Mouse (Mus musculus) neural tube, embryonic 13.5 days (tissue): ENCODE data around the gene Dennd6a. TPM values are rescaled to one million over a fixed set of nuclear protein-coding genes. Genes with fewer than 3 reads are reported as not detected.
"Not testable (repeated sequence)": the region's sequence is repeated elsewhere in the genome, so short reads cannot be mapped to it uniquely, and the experiment has no call there.

Experiments
- ATAC-seq: fragments of 200-750 bp; cut with Nextera tagmentation; 2 replicates; pipeline ENCODE4 v1.8.0; 2017; ENCODE audit warnings: low read depth, mild to moderate bottlenecking, moderate TSS enrichment, moderate library complexity
- H3K27ac ChIP-seq: fragments of 300-500 bp; sonication (generic); replicated peaks from 2 replicates; pipeline ENCODE4 v1.5.1; 2015; ENCODE audit warnings: moderate library complexity, mild to moderate bottlenecking, inconsistent platforms
- H3K27me3 ChIP-seq: fragments of 300-500 bp; sonication (generic); 2 replicates; pipeline ENCODE4 v1.6.1; 2015; ENCODE audit warnings: mild to moderate bottlenecking, inconsistent platforms
- H3K36me3 ChIP-seq: fragments of 300-500 bp; sonication (generic); 2 replicates; pipeline ENCODE4 v1.6.1; 2015; ENCODE audit warnings: mild to moderate bottlenecking, inconsistent platforms
- H3K4me1 ChIP-seq: fragments of 300-500 bp; sonication (generic); replicated peaks from 2 replicates; pipeline ENCODE4 v1.6.1; 2015; ENCODE audit warnings: inconsistent platforms
- H3K4me2 ChIP-seq: fragments of 300-500 bp; sonication (generic); 2 replicates; pipeline ENCODE4 v1.6.1; 2015; ENCODE audit warnings: inconsistent platforms, mild to moderate bottlenecking, moderate library complexity
- H3K4me3 ChIP-seq: fragments of 300-500 bp; sonication (generic); 2 replicates; pipeline ENCODE4 v1.5.1; 2015; ENCODE audit warnings: mild to moderate bottlenecking, inconsistent platforms
- H3K9ac ChIP-seq: fragments of 300-500 bp; sonication (generic); 2 replicates; pipeline ENCODE4 v1.6.1; 2015; ENCODE audit warnings: moderate library complexity, mild to moderate bottlenecking, inconsistent platforms
- H3K9me3 ChIP-seq: fragments of 300-500 bp; sonication (generic); 2 replicates; pipeline ENCODE4 v1.6.1; 2016; ENCODE audit warnings: inconsistent platforms
- WGBS: fragments of 180-500 bp; shearing (Covaris S2); methylation state at CpG from one replicate; pipeline ENCODE4 v1.1.7; 2015; 5-methylcytosine and 5-hydroxymethylcytosine counted together
- polyA plus RNA-seq: library from polyadenylated mRNA; unstranded; fragments of >200 nt; fragmentation: Nextera tagmentation; extraction: Ambion mirVana; gene quantifications from 2 replicates; pipeline ENCODE4 v1.2.1, GENCODE M21; 2015

Gene Dennd6a
- polyA plus RNA-seq, 1 experiment from 2014 or later = 19.5 TPM

DNA sequence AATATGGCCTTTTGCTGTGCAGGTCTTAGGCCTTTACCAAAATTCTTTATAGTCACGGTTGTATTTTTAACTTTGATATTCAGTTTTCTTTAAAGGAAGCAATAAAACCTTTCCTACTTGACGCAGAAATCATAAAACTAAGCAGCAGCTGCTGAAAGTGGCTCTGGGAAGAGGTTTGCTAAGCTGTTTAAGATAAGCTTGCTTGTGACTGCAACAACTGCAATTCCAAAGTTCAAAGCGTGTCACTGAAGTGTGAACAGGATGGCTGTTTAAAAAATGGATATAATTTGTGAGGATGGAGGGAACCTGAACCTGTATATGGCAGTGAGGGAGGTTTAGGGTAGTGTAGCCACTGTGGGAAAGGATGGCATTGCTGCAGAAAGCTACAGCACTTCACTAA lies 88.4 kb downstream of the Dennd6a start:
- Histone ChIP-seq H3K4me2 (no peak overlapping the region), H3K27ac (no peak overlapping the region), H3K4me1 (peaks cover 12% of the 10 kb centered on the region), H3K36me3 (peaks cover 46% of the 10 kb centered on the region), H3K4me3 (no peak overlapping the region), H3K9me3 (no peaks in the 10 kb centered on the region), H3K9ac (no peak overlapping the region), H3K27me3 (no peaks in the 10 kb centered on the region)
- ATAC-seq = no peak
- WGBS = 89% methylated on average over 3 of the region's 3 CpGs

GRCm38 (mm10) chr14:26662488-26662887 lies 88.8 kb downstream of the Dennd6a start:
- Histone ChIP-seq H3K36me3 (peaks cover 41% of the 10 kb centered on the region), H3K9me3 (no peaks in the 10 kb centered on the region), H3K9ac (no peak overlapping the region), H3K4me1 (peaks cover 17% of the 10 kb centered on the region), H3K4me3 (no peak overlapping the region), H3K27ac (no peak overlapping the region), H3K4me2 (no peak overlapping the region), H3K27me3 (no peaks in the 10 kb centered on the region)
- 92% methylated on average over 2 of the region's 2 CpGs for WGBS
- no peak for ATAC-seq

DNA sequence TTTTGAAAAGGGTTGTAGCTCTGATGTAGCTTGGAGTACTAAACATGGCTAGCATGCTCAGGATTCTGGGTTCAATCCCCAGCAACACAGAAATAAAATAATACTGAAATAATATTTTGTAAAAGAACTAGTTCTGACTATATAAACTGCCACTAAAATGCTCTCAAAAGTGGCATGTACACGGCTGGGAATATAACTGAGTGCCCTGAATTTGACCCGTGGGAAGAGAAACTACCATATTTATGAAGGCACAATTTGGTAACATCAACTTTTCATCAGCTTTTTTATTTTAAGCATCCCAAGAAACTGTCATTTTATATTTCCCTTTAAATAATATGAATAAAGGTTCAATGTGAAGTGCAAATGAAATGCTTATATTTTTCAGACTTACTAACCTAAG lies 90.2 kb downstream of the Dennd6a start:
- no peak overlapping the region for H3K4me2 ChIP-seq
- peaks cover 33% of the 10 kb centered on the region for H3K36me3 ChIP-seq
- H3K27ac ChIP-seq = no peak overlapping the region
- ATAC-seq = no peak
- no peaks in the 10 kb centered on the region for H3K9me3 ChIP-seq
- peaks cover 29% of the 10 kb centered on the region for H3K4me1 ChIP-seq
- no peak overlapping the region for H3K4me3 ChIP-seq
- no peaks in the 10 kb centered on the region for H3K27me3 ChIP-seq
- no peak overlapping the region for H3K9ac ChIP-seq
- 94% methylated on average over 2 of the region's 2 CpGs for WGBS

DNA sequence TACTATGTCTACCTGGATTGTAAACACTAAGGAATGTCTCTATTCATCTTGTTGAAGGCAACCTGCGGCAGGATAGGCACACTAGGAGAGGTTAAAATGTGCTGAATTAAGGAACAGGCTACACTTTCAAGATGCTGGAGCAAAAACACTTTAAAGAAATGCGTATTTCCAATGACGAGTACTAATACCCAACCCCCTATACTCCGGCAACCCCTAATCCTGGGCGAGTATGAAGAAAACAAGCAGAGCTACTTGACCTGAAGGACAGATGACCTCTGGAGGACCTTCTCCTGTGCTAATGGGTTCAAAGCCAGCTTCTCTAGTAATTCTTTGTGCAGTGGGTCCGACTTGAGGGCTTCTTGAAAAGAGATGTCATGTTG lies 94.3 kb downstream of the Dennd6a start:
- H3K36me3 ChIP-seq = peaks cover 26% of the 10 kb centered on the region
- no peak for ATAC-seq
- H3K9me3 ChIP-seq = no peaks in the 10 kb centered on the region
- WGBS = 37% methylated on average over 6 of the region's 6 CpGs
- no peak overlapping the region for H3K27ac ChIP-seq
- H3K4me1 ChIP-seq = peaks cover 35% of the 10 kb centered on the region
- H3K9ac ChIP-seq = peak overlapping the region; percentile 93
- peak overlapping the region; percentile 100 for H3K4me2 ChIP-seq
- H3K27me3 ChIP-seq = 0 out of 2 replicates have a peak, but pooled peaks cover 6% of the 10 kb centered on the region
- peak overlapping the region; percentile 99 for H3K4me3 ChIP-seq

DNA sequence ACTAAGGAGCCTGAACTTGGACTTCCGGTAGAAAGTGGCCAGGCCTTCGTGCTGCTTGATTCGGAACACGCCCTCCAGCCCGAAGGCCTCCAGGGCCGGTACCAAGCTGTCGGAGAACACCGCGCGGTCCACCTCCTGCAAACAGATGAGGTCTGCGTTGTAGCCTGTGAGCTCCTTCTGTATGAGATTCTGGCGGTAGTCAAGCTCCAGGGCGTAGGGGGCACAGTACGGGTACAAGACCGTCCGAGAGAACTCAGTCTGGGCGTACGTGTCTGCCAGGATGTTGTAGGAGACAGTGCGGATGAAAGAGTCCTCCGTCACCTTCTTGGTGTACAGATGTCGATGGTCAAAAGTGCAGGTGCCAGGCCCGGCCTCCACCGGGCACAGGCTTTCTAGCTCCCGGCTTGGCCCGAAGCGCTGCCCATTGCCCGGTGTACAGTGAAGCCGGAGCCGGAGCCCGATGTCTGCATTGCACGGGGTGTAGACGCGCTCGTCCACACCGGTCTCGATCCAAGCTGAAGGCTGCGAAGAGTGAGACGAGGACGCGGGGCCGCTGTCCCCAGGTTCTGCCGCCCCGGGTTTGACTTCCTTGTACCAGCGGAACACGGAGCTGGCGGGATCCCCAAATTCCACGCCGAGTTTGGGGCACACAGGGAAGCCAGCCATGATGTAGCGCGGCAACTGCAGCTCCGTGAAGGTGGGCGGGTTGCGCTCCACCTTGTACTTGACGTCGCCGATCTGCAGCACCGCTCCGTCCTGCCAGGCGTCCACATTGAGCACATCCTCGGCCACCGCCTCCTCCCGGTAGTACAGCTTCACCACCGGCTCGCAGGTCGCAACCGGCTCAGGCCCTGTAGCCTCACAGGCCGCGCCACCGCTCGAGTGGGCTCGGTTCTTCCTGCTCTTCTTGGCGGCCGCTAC lies 95.0 kb downstream of the Dennd6a start:
- ATAC-seq = peak; percentile 49

DNA sequence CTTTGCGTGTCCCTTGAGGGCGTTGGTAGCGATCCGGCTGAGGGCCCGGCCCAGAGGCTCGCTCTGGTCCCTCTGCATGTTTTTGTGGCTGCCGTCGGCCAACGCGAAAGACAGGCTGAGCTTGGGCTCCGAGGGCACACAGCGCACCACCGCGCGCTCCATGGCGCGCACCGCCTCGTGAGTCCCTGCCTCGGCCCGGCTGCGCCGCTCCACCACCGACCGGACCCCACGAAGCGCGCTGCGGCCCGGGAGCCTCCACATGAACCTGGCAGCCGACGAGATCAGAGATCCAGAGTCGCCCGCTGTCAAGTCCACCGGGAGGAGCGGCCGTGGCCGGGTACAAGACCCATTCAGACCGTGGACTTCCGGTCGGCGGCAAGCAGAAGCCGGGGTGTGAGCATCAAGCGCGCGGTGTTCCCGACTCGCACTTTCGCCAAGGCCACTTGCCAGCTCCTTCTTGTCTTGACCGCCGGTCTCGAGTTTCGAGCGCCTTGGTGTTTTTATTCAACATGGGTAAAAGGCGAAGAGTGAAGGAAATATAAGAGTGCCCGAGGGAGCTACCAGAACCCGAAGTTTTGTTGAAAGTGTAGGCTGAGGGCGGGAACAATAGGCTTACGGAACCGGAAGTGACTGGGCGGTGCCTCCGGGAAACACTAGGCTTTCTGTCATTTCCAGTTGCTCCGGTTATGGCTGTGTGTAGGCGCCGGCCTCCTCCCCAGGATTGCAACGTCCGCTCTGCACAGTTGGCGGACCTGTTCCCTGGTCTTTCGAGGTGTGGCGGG lies 95.8 kb downstream of the Dennd6a start, which contains the start of gene Pde12:
Pde12 (minus strand) TSS at position 592 of the 782 bp plus-strand sequence.
- Histone ChIP-seq H3K9ac (peak within 1 kb of the TSS; percentile 93), H3K36me3 (peaks cover 18% of the 10 kb centered on the region), H3K9me3 (no peaks in the 10 kb centered on the region), H3K4me2 (peak within 1 kb of the TSS; percentile 100), H3K27ac (peak within 1 kb of the TSS; percentile 82), H3K4me1 (peaks cover 35% of the 10 kb centered on the region), H3K27me3 (0 out of 2 replicates have a peak, but pooled peaks cover 6% of the 10 kb centered on the region), H3K4me3 (peak within 1 kb of the TSS; percentile 99)
- peak; percentile 94 for ATAC-seq
- WGBS = under 1% methylated on average over 70 of the region's 70 CpGs

More for the DNA sequence above, 95.0 kb downstream of the Dennd6a start:
- peaks cover 35% of the 10 kb centered on the region for H3K4me1 ChIP-seq
- WGBS = 2% methylated on average over 73 of the region's 73 CpGs
- H3K9me3 ChIP-seq = no peaks in the 10 kb centered on the region
- peak overlapping the region; percentile 93 for H3K9ac ChIP-seq
- H3K4me2 ChIP-seq = peak overlapping the region; percentile 100
- peaks cover 24% of the 10 kb centered on the region for H3K36me3 ChIP-seq
- H3K4me3 ChIP-seq = peak overlapping the region; percentile 99
- H3K27ac ChIP-seq = peak overlapping the region; percentile 82
- 0 out of 2 replicates have a peak, but pooled peaks cover 6% of the 10 kb centered on the region for H3K27me3 ChIP-seq

DNA sequence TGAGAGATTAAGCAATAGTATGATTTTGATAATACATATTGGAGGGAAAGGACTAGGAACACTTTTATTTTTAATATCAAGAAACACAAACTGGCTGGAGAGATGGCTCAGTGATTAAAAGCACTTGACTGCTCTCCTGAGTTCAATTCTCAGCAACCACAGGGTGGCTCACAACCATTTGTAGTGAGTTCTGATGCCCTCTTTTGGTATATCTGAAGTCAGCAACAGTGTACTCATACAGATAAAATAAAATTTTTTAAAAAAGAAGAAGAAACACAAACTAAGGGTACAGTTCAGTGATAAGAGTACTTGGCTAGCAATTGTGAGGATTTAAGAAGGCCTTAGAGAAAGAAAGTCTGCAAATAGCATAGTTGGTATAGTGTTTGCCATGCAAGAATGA lies 97.3 kb downstream of the Dennd6a start:
- H3K4me3 ChIP-seq = no peak overlapping the region
- no peak overlapping the region for H3K27ac ChIP-seq
- no peak overlapping the region for H3K4me2 ChIP-seq
- peaks cover 5% of the 10 kb centered on the region; the same call in 1 of the 2 replicates for H3K36me3 ChIP-seq
- H3K4me1 ChIP-seq = peaks cover 34% of the 10 kb centered on the region
- no peak overlapping the region for H3K9ac ChIP-seq
- no peaks in the 10 kb centered on the region for H3K9me3 ChIP-seq
- H3K27me3 ChIP-seq = peaks cover 11% of the 10 kb centered on the region; the same call in 1 of the 2 replicates
- ATAC-seq = no peak

- not testable (repeated sequence) for H3K4me2 ChIP-seq, ATAC-seq, H3K36me3 ChIP-seq, H3K9me3 ChIP-seq, H3K9ac ChIP-seq, H3K27ac ChIP-seq, H3K4me3 ChIP-seq
- Histone ChIP-seq H3K27me3 (peaks cover 12% of the 10 kb centered on the region; the same call in 1 of the 2 replicates), H3K4me1 (peaks cover 23% of the 10 kb centered on the region)
- 70% methylated on average over 17 of the region's 17 CpGs for WGBS
Measured at GRCm38 (mm10) chr14:26671870-26672615, 98.4 kb downstream of the Dennd6a start.

- not testable (repeated sequence) for H3K4me3 ChIP-seq, H3K9me3 ChIP-seq, H3K9ac ChIP-seq, H3K27ac ChIP-seq, ATAC-seq, H3K36me3 ChIP-seq, H3K4me2 ChIP-seq, H3K4me1 ChIP-seq
- peaks cover 12% of the 10 kb centered on the region; the same call in 1 of the 2 replicates for H3K27me3 ChIP-seq
- WGBS = 90% methylated on average over 2 of the region's 2 CpGs
Measured at GRCm38 (mm10) chr14:26674476-26675169, 101.0 kb downstream of the Dennd6a start.

DNA sequence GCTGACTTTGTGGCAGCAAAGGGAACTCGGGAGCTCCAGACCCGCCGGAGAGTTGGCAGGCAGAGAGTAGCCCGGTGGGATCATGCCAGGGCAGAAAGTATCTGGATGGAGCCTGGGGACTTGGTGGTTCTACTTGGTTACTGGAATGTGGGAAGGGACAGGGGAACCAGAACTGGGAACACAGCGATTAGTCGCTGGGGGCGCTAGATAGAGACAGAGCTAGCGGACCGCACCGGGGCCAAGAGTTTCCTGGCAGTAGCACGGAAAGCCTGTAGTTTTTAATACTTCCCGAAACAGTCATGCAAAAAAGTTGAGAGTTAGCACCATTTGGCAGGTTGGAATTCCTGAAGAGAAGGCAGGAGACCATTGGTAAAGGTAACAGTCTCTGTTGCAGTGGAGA lies 101.7 kb downstream of the Dennd6a start:
- Histone ChIP-seq H3K36me3 (no peaks in the 10 kb centered on the region), H3K9me3 (no peaks in the 10 kb centered on the region), H3K4me3 (no peak overlapping the region), H3K4me2 (no peak overlapping the region), H3K27ac (no peak overlapping the region), H3K9ac (no peak overlapping the region), H3K27me3 (peaks cover 12% of the 10 kb centered on the region; the same call in 1 of the 2 replicates), H3K4me1 (peaks cover 4% of the 10 kb centered on the region)
- 20% methylated on average over 12 of the region's 12 CpGs for WGBS
- no peak for ATAC-seq

GRCm38 (mm10) chr14:26675791-26676190 lies 102.1 kb downstream of the Dennd6a start:
- ATAC-seq = no peak

More at GRCm38 (mm10) chr14:26675791-26676190, 102.1 kb downstream of the Dennd6a start:
- H3K9me3 ChIP-seq = no peaks in the 10 kb centered on the region
- peaks cover 12% of the 10 kb centered on the region; the same call in 1 of the 2 replicates for H3K27me3 ChIP-seq
- no peaks in the 10 kb centered on the region; the same call in 1 of the 2 replicates for H3K4me1 ChIP-seq
- no peak overlapping the region for H3K4me2 ChIP-seq
- 85% methylated on average over 5 of the region's 5 CpGs for WGBS
- H3K27ac ChIP-seq = no peak overlapping the region
- H3K36me3 ChIP-seq = no peaks in the 10 kb centered on the region
- H3K9ac ChIP-seq = no peak overlapping the region
- H3K4me3 ChIP-seq = no peak overlapping the region
